Mouse (Mus musculus) liver, postnatal 0 days (tissue): Measurements from ENCODE around the gene Glod5.

Experiments
- CTCF ChIP-seq: sonication (generic); IDR thresholded peaks from 2 replicates; pipeline ENCODE4 v1.5.1; 2016; ENCODE audit warnings: antibody characterized with exemption, low read depth
- EP300 ChIP-seq: IDR thresholded peaks from 2 replicates; pipeline ENCODE4 v1.6.1; 2016; ENCODE audit warnings: antibody characterized with exemption, low read depth, mild to moderate bottlenecking

DNA sequence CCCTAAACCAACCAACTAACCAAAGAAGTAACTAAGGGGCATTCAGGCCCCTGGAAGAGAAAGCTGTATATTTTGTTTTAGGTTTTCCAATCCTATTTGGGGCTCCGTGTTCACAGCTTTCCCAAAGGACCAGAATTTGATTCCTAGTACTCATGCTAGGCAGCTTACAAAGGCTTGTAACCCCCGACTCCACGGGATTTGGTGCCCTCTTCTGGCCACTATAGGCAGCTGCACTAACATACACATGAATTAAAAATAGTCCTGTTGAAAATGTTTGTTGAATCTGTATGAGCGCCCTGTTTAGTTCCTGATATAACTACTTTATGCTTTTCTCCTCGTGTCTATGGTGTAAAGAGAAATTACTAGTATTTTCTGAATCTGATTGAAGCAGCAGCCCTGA is 1.1 kb downstream of the Glod5 start:
- TF ChIP-seq EP300 = no peak
- peak; percentile 83 for TF ChIP-seq CTCF
